Mouse (Mus musculus): ENCODE measurements around the gene Cradd.

DNA sequence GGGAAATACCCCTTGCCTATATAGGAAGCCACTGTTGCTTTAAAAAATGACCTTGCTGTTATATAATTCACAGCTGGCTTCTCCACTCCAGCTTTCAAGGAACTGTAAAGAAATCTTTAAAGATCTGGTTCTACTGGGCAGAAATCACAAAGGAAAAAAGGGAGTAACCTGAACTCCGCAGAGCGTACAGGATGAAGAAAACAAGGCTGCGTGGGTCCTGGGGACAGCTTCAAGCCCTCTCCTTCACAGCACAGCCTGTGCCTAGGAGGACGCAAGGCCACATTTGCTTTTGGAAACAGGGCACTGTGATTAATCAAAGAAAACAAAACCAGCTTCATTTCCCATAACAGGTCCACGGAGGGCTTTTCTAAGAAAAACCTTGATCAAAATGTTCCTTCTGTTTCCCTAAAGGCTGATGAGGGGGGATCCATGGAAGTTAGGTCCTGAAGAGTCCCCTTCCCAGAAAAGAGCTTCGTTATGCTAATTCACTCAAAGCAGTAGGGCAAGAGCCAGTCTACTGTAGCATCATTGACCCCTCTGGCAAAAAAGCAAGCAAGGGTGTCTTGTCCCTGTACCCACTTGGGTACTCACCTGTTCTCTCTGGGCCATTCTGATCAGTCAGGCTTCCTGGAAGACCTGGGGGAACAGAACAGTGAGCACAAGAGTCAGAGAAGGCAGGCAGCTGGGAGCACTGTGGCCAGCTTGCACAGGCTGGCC is 179.4 kb downstream of the Cradd start:
- TF ChIP-seq GATA1 (IDR thresholded peaks at IDR 0.05; ENCODE audit: borderline replicate concordance, low read length): no peak
- TF ChIP-seq FLI1 (IDR thresholded peaks at IDR 0.05; ENCODE audit: low read length): no peak
